In the genomic region with DNA sequence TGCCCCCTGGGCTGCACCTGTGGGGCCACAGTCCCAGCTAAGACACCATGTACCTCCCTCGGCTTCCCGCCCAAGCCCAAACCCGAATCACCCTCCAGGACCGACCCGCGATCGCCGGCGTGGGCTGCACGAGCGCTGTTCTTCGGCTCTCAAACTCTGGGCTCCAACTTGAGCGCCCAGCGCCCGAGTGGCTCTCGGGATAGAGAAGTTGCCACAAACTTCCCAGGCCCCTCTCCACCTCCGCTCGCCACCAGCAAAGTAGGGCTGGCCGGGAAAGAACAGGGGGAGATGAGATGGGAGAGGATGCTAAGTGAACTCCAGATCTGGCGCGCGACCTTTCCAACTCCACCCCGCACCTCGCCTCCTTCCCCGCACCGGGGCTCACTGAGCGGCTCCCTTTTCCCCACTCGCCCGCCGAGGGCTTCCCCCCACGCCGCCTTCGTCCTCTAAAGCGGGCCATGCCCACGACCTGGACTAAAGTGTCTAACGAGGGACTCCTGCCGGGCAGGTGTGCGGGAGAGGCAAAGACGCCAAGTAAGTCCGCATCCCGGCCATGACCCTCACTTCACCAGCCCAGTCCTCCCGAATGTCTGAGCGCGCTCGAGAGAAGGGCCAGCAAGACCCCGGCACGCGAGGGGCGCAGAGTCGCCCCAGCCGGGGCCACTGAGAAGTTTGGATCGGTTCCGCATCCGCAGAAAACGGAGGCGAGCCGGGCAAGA, we compare ENCODE assay signal across 8 mouse cellular contexts. TPM values are rescaled to one million over a fixed set of nuclear protein-coding genes. Genes with fewer than 3 reads are reported as not detected.
DNase-seq lines count a peak whose midpoint lies in the region; ATAC-seq and TF ChIP-seq lines count a peak whose summit lies in the region.

No protein-coding gene starts in this region.

- TF ChIP-seq CTCF in small intestine, adult 2 months (IDR thresholded peaks at IDR 0.05; ENCODE audit: extremely low read depth, insufficient read length, insufficient replicate concordance, low read depth, low read length): no peak

- H3K27me3 ChIP-seq in heart, embryonic 12.5 days (replicated peaks): peaks cover 58% of the 10 kb centered on the region
- H3K27me3 ChIP-seq in hindbrain, embryonic 11.5 days (ENCODE audit: control insufficient read depth, insufficient read depth, low read length): peaks cover 20% of the 10 kb centered on the region
- H3K27me3 ChIP-seq in liver, embryonic 12.5 days (replicated peaks): peaks cover 71% of the 10 kb centered on the region
- peaks cover 30% of the 10 kb centered on the region for H3K27me3 ChIP-seq in small intestine, adult 2 months (ENCODE audit: control insufficient read depth, insufficient read depth, low read length)

- H3K4me3 ChIP-seq in heart, embryonic 12.5 days: peak overlapping the region; percentile 77
- H3K4me3 ChIP-seq in ES-E14 (ENCODE audit: insufficient read depth in 1 of 2, low read depth in 1 of 2, low read length in 2 of 2, poor library complexity in 1 of 2, severe bottlenecking in 1 of 2): peak overlapping the region; percentile 77 to 84
- peak overlapping the region; percentile 62 for H3K4me3 ChIP-seq in hindbrain, embryonic 11.5 days (ENCODE audit: low read depth, low read length)
- peak overlapping the region; percentile 62 for H3K4me3 ChIP-seq in liver, embryonic 12.5 days
- peak overlapping the region; percentile 64 for H3K4me3 ChIP-seq in small intestine, adult 2 months (ENCODE audit: low read depth, low read length)

- in situ Hi-C loops in ES-E14 (cut with MboI; ENCODE audit: low sequenced_read_pairs in 2 of 2, unreplicated experiment in 2 of 2): no loop called here

- H3K4me1 ChIP-seq in heart, embryonic 12.5 days (replicated peaks): peaks cover 14% of the 10 kb centered on the region
- H3K4me1 ChIP-seq in ES-E14 (ENCODE audit: control insufficient read depth in 2 of 2, insufficient read depth in 2 of 2, low read length in 2 of 2, poor library complexity in 1 of 2): peaks cover 3 to 6% of the 10 kb centered on the region in 2 experiments; a peak in 3 of 4 replicates
- H3K4me1 ChIP-seq in hindbrain, embryonic 11.5 days (replicated peaks; ENCODE audit: control insufficient read depth, insufficient read depth, low read length): peaks cover 7% of the 10 kb centered on the region; the same call in 1 of the 2 replicates
- peaks cover 12% of the 10 kb centered on the region; the same call in 1 of the 2 replicates for H3K4me1 ChIP-seq in liver, embryonic 12.5 days
- peaks cover 2% of the 10 kb centered on the region; the same call in 1 of the 2 replicates for H3K4me1 ChIP-seq in small intestine, adult 2 months (ENCODE audit: control insufficient read depth, insufficient read depth, insufficient read length, low read length)

- no peak for TF ChIP-seq POLR2A in small intestine, adult 2 months (IDR thresholded peaks at IDR 0.05; ENCODE audit: low read depth, low read length)

- H3K9me3 ChIP-seq in heart, embryonic 12.5 days (replicated peaks): no peaks in the 10 kb centered on the region
- no peaks in the 10 kb centered on the region for H3K9me3 ChIP-seq in ES-E14 (ENCODE audit: control insufficient read depth, insufficient read depth, low read depth, low read length)
- H3K9me3 ChIP-seq in hindbrain, embryonic 11.5 days (ENCODE audit: control insufficient read depth, low read length): no peaks in the 10 kb centered on the region
- H3K9me3 ChIP-seq in liver, embryonic 12.5 days (replicated peaks): no peaks in the 10 kb centered on the region

- H3K4me2 ChIP-seq in heart, embryonic 12.5 days: peak overlapping the region; percentile 96
- H3K4me2 ChIP-seq in hindbrain, embryonic 11.5 days (replicated peaks; ENCODE audit: low read depth, low read length): peak overlapping the region; percentile 99
- H3K4me2 ChIP-seq in liver, embryonic 12.5 days: peak overlapping the region; percentile 83

- peak; percentile 26; the same call in 1 of the 2 replicates for ATAC-seq in heart, embryonic 12.5 days (ENCODE audit: insufficient number of reproducible peaks, low FRiP score)
- ATAC-seq in hindbrain, embryonic 11.5 days (ENCODE audit: low FRiP score): peak; percentile 62
- ATAC-seq in liver, embryonic 12.5 days: no peak

- under 1% methylated on average over 57 of the region's 57 CpGs for WGBS in heart, embryonic 12.5 days
- 0% methylated on average over 49 of the region's 57 CpGs for WGBS in hindbrain, embryonic 11.5 days
- 1% methylated on average over 56 of the region's 57 CpGs for WGBS in liver, embryonic 12.5 days (ENCODE audit: insufficient replicate concordance)
- 2% methylated on average over 57 of the region's 57 CpGs for WGBS in small intestine, adult 2 months

- peak overlapping the region; percentile 71 for H3K9ac ChIP-seq in heart, embryonic 12.5 days
- H3K9ac ChIP-seq in ES-E14 (ENCODE audit: insufficient read depth, low read depth, low read length, poor library complexity, severe bottlenecking): peak overlapping the region; percentile 11; the same call in 1 of the 2 replicates
- peak overlapping the region; percentile 62 for H3K9ac ChIP-seq in hindbrain, embryonic 11.5 days (ENCODE audit: low read depth, low read length)
- H3K9ac ChIP-seq in liver, embryonic 12.5 days: peak overlapping the region; percentile 53; the same call in 1 of the 2 replicates

- no peak overlapping the region for H3K27ac ChIP-seq in heart, embryonic 12.5 days (ENCODE audit: poor library complexity, severe bottlenecking)
- no peak overlapping the region for H3K27ac ChIP-seq in ES-E14 (ENCODE audit: insufficient read depth, low read depth, low read length, poor library complexity, severe bottlenecking)
- H3K27ac ChIP-seq in hindbrain, embryonic 11.5 days (ENCODE audit: low read depth, low read length): no peak overlapping the region
- no peak overlapping the region for H3K27ac ChIP-seq in liver, embryonic 12.5 days
- H3K27ac ChIP-seq in small intestine, adult 2 months (ENCODE audit: insufficient read depth, low read depth, low read length): no peak overlapping the region; the same call in 1 of the 2 replicates

- no peaks in the 10 kb centered on the region for H3K36me3 ChIP-seq in heart, embryonic 12.5 days
- H3K36me3 ChIP-seq in ES-E14 (ENCODE audit: control insufficient read depth, insufficient read depth, low read length, poor library complexity, severe bottlenecking): no peaks in the 10 kb centered on the region
- no peaks in the 10 kb centered on the region for H3K36me3 ChIP-seq in hindbrain, embryonic 11.5 days (ENCODE audit: control insufficient read depth, insufficient read depth, low read length)
- no peaks in the 10 kb centered on the region for H3K36me3 ChIP-seq in liver, embryonic 12.5 days
- no peaks in the 10 kb centered on the region for H3K36me3 ChIP-seq in small intestine, adult 2 months (ENCODE audit: control insufficient read depth, insufficient read depth, low read length)

- DNase-seq in heart, adult 9 months (ENCODE audit: low spot score in 2 of 2): no peak
- DNase-seq in ES-E14 (ENCODE audit: low read depth, low spot score): no peak
- DNase-seq in embryo, embryonic 10.5 days (ENCODE audit: low spot score): peak; percentile 44
- DNase-seq in hindbrain, embryonic 11.5 days (ENCODE audit: low spot score): peak; percentile 62
- no peak for DNase-seq in left cerebral cortex, adult 9 months (ENCODE audit: low spot score in 2 of 2)

TF ChIP-seq in ES-E14, 5 proteins besides CTCF, POLR2A, EP300 and RAD21:
- TF ChIP-seq HCFC1 (IDR thresholded peaks at IDR 0.05; ENCODE audit: borderline replicate concordance, insufficient read depth, low read length) (no peak), ZC3H11A (IDR thresholded peaks at IDR 0.05; ENCODE audit: borderline replicate concordance, low read depth, low read length) (no peak), MAFK (IDR thresholded peaks at IDR 0.05; ENCODE audit: insufficient read depth, low read depth, low read length) (no peak), CHD2 (IDR thresholded peaks at IDR 0.05; ENCODE audit: low read depth, low read length) (no peak), ZNF384 (IDR thresholded peaks at IDR 0.05; ENCODE audit: low read depth, low read length) (no peak)

RNA-seq across cellular contexts. Expression of a gene that starts 1.2 kb away (rescaled TPM):
- 10.8 and 11.2 TPM in 2 replicates for polyA plus RNA-seq in heart, embryonic 12.5 days (2016; fragmentation: Nextera tagmentation; extraction: Ambion mirVana)
- 4.1 and 6.5 TPM in 2 replicates for total RNA-seq in ES-E14 (2012; rRNA removed)
- 29.5 and 32.0 TPM in 2 replicates for polyA plus RNA-seq in hindbrain, embryonic 11.5 days (2014; fragmentation: Nextera tagmentation; extraction: Ambion mirVana)
- polyA plus RNA-seq in liver, embryonic 12.5 days (2016; fragmentation: Nextera tagmentation; extraction: Ambion mirVana): 2.4 and 2.7 TPM in 2 replicates
- 1.8 and 2.5 TPM in 2 replicates for polyA plus RNA-seq in small intestine, adult 2 months (2012; rRNA removed)

Comparison
In these comparisons a context has a peak if more than half of its experiments do, and no peak if none do; other contexts are left out.
1. H3K9ac ChIP-seq: peak in every context shown above with its lines; median percentile 71 in heart, embryonic 12.5 days; 62 in hindbrain, embryonic 11.5 days; 53 in liver, embryonic 12.5 days; 11 in ES-E14.
2. DNase-seq: peak in embryo, embryonic 10.5 days (single experiment) and hindbrain, embryonic 11.5 days (single experiment); none in heart, adult 9 months (0 of 2), ES-E14 (single experiment) and left cerebral cortex, adult 9 months (0 of 2).
3. Peak in every context shown above with its lines, with median percentiles within 50 percentile points of each other: H3K4me2 ChIP-seq and H3K4me3 ChIP-seq.